12 mouse cellular contexts compared by ENCODE assay signal in genomic region chr1:186662996-186663395, GRCm38 (mm10).
"Had no signal": no experiment of that assay in that cellular context is flagged by ENCODE, and none has a peak within 500 bp of the region (broad histone marks: within the 10 kb centered on the region; RNA-seq: fewer than 3 reads in every experiment).

No protein-coding gene starts in this region.

- H3K9ac ChIP-seq: kidney, embryonic 15.5 days; midbrain, embryonic 13.5 days; neural tube, embryonic 15.5 days had no signal

- H3K4me2 ChIP-seq: kidney, embryonic 15.5 days; liver, embryonic 11.5 days; midbrain, embryonic 13.5 days; neural tube, embryonic 15.5 days had no signal

- H3K27ac ChIP-seq: kidney, embryonic 15.5 days; limb, embryonic 10.5 days; midbrain, embryonic 13.5 days; neural tube, embryonic 15.5 days had no signal

- ATAC-seq: midbrain, embryonic 13.5 days had no signal

- DNase-seq: kidney, adult 2 months; kidney, postnatal 14 days; right cerebral cortex, postnatal 4 days; spleen, adult 18-20 months; thymus, adult 18-20 months; thymus, postnatal 14 days had no signal

- H3K9me3 ChIP-seq: kidney, embryonic 15.5 days; limb, embryonic 10.5 days; midbrain, embryonic 13.5 days; neural tube, embryonic 15.5 days had no signal

- H3K4me1 ChIP-seq: kidney, embryonic 15.5 days; midbrain, embryonic 13.5 days had no signal

- H3K4me3 ChIP-seq: kidney, embryonic 15.5 days; limb, embryonic 10.5 days; midbrain, embryonic 13.5 days; myocyte; neural tube, embryonic 15.5 days had no signal

- H3K27me3 ChIP-seq: kidney, embryonic 15.5 days; midbrain, embryonic 13.5 days; neural tube, embryonic 15.5 days had no signal

- H3K36me3 ChIP-seq: kidney, embryonic 15.5 days; midbrain, embryonic 13.5 days; neural tube, embryonic 15.5 days had no signal
